Mouse (Mus musculus): Measurements from ENCODE around the gene Bex3. TPM values are rescaled to one million over a fixed set of nuclear protein-coding genes. Genes with fewer than 3 reads are reported as not detected.

The Bex3 gene
- polyA plus RNA-seq, 1 experiment = 584 TPM

DNA sequence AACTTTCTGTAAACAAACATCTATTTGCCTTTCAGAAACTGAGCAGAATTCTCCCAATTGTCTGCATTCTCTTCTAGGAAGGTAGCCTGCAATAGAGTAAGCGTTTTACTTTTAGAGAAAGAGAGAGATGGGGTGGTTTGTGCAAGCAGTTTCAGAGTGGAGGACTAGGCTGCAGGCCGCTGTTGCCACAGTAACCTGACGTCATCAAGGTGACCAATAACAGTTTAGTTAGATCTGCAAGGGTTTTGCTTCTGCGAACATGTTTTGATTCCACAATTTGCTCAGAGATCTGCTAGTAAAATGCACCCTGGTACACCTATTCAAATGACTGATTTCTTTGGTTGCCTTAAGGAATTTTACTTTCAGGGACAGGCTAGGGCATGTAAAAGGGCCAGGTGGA lies 43.2 kb downstream of the Bex3 start:
- DNase-seq (ENCODE audit: extremely low spot score in 1 of 2, low spot score in 1 of 2) = peak in 1 of 2 experiments; percentile 17

DNA sequence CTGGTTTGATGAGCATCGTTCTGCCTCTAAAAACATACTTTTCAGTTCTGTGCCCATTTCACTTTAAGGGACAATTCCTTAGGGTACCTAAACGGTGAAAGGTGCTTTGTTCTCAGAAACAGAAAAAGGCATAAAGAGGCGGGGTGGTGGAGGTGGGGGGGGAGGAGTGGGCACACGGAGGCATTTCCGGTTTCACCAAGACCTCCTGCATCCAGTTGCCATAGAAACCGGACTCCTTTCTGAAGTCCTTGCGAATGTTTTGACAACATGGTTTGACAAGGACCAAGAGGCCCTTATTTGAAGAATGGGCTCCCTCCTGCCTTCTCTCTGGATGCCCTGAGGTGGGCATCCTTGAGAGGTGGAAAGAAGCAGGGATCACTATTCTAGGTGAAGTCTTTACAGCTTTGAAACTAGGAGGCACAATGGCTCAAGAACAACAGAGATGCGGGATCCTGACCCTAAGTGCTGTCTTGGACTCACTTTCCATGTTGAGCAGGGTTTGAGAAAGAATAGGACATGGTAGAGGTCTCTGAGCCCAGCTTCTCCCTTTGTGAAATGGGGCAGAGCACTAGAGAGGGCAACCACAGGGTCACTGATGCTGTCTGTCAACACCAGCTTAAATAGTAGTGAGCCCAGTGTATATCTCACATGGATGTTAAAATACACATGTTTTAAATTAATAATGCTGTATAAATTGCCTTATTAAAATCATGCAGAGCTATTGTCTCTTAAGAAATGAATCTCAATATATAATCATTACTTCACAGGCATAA lies 43.9 kb downstream of the Bex3 start:
- DNase-seq (ENCODE audit: extremely low spot score in 1 of 2, low spot score in 1 of 2) = no peak

DNA sequence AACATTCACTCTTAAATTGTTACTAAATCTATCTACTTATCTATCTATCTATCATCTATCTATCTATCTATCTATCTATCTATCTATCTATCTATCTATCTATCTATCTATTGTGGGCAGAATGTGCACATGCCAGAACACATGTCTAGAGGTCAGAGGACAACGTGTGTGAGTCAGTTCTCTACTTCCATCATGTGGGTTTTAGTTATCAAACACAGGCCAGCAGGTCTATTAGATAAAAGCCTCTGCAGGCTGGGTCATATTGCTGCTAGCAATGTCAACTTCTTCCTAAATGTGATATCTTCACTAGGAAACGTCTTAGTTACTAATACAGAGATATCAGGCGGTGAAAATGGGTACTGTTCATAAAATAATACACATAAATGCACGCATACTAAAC lies 49.9 kb downstream of the Bex3 start:
- no peak for DNase-seq (ENCODE audit: extremely low spot score in 1 of 2, low spot score in 1 of 2)

Other genes with a start within 250 kb of the Bex3 start
- 23.9 and 25.2 TPM in 2 replicates for gene Arxes1, start 236.9 kb upstream of the Bex3 start, polyA plus RNA-seq (2012; rRNA removed)
- 425 and 460 TPM in 2 replicates for gene Bex2, start 202.0 kb upstream of the Bex3 start, polyA plus RNA-seq (2012; rRNA removed)
- gene Nxf3, start 185.0 kb upstream of the Bex3 start, polyA plus RNA-seq (2012; rRNA removed) = 0.04 and 0.10 TPM in 2 replicates
- gene Bex4, start 131.3 kb upstream of the Bex3 start, polyA plus RNA-seq (2012; rRNA removed) = 32.8 and 37.5 TPM in 2 replicates
- gene Tceal8, start 97.9 kb upstream of the Bex3 start, polyA plus RNA-seq (2012; rRNA removed) = 67.1 and 69.0 TPM in 2 replicates
- 197 and 224 TPM in 2 replicates for gene Tceal5, start 66.4 kb upstream of the Bex3 start, polyA plus RNA-seq (2012; rRNA removed)
- 1.3 and 1.4 TPM in 2 replicates for gene Tceal7, start 55.5 kb upstream of the Bex3 start, polyA plus RNA-seq (2012; rRNA removed)
- gene Bex1, start 54.7 kb upstream of the Bex3 start, polyA plus RNA-seq (2012; rRNA removed) = 132 and 148 TPM in 2 replicates
- gene Tceal9, start 25.2 kb upstream of the Bex3 start, polyA plus RNA-seq (2012; rRNA removed) = 140 and 143 TPM in 2 replicates
- gene Kir3dl1, start 247.7 kb downstream of the Bex3 start, polyA plus RNA-seq (2012; rRNA removed) = not detected in 2 replicates